Mouse (Mus musculus) lung, postnatal 14 days (tissue): ENCODE results near the gene Chst8.

Experiments used
- DNase-seq: peaks from one replicate; pipeline ENCODE4 v3.0.0; 2021

Gene Chst8

GRCm38 (mm10) chr7:34656632-34657031, 155.9 kb downstream of the Chst8 start, which contains the start of gene Kctd15:
Kctd15 (minus strand) TSS chr7:34656732.
- no peak for DNase-seq

GRCm38 (mm10) chr7:34655086-34655839, 157.2 kb downstream of the Chst8 start:
- DNase-seq: peak; percentile 93

GRCm38 (mm10) chr7:34654441-34655085, 157.9 kb downstream of the Chst8 start:
- peak; percentile 50 for DNase-seq

- peak; percentile 28 for DNase-seq
Measured at GRCm38 (mm10) chr7:34653731-34654440, 158.6 kb downstream of the Chst8 start.

- DNase-seq: peak; percentile 21
Measured at GRCm38 (mm10) chr7:34652751-34653502, 159.6 kb downstream of the Chst8 start.

- DNase-seq: no peak
Measured at GRCm38 (mm10) chr7:34651381-34651780, 161.1 kb downstream of the Chst8 start.

GRCm38 (mm10) chr7:34647052-34647451, 165.5 kb downstream of the Chst8 start:
- DNase-seq: peak; percentile 70

- DNase-seq: no peak
Measured at GRCm38 (mm10) chr7:34646144-34646795, 166.2 kb downstream of the Chst8 start.

GRCm38 (mm10) chr7:34645623-34646022, 166.9 kb downstream of the Chst8 start:
- DNase-seq: no peak

GRCm38 (mm10) chr7:34644591-34644990, 167.9 kb downstream of the Chst8 start:
- no peak for DNase-seq

GRCm38 (mm10) chr7:34643329-34643728, 169.2 kb downstream of the Chst8 start:
- DNase-seq: no peak

GRCm38 (mm10) chr7:34641968-34642367, 170.5 kb downstream of the Chst8 start:
- DNase-seq: no peak

GRCm38 (mm10) chr7:34639798-34640197, 172.7 kb downstream of the Chst8 start:
- no peak for DNase-seq

- DNase-seq: no peak
Measured at GRCm38 (mm10) chr7:34636661-34637060, 175.8 kb downstream of the Chst8 start.

- DNase-seq: no peak
Measured at GRCm38 (mm10) chr7:34632966-34633742, 179.4 kb downstream of the Chst8 start.

GRCm38 (mm10) chr7:34630211-34631085, 182.1 kb downstream of the Chst8 start:
- DNase-seq: peak; percentile 80

- DNase-seq: no peak
Measured at GRCm38 (mm10) chr7:34629702-34630210, 182.8 kb downstream of the Chst8 start.
